ENCODE assay signal across 16 mouse cellular contexts in genomic region chr3:133726831-133727230, GRCm38 (mm10).
"Had no signal": no experiment of that assay in that cellular context is flagged by ENCODE, and none has a peak within 500 bp of the region (broad histone marks: within the 10 kb centered on the region; RNA-seq: fewer than 3 reads in every experiment).

No protein-coding gene starts in this region.

- H3K4me2 ChIP-seq: lung, embryonic 15.5 days; midbrain, embryonic 11.5 days; midbrain, embryonic 13.5 days; midbrain, embryonic 15.5 days; neural tube, embryonic 12.5 days; stomach, embryonic 15.5 days had no signal

- H3K27ac ChIP-seq: lung, embryonic 15.5 days; macrophage; midbrain, embryonic 13.5 days; midbrain, embryonic 15.5 days; neural tube, embryonic 12.5 days; stomach, embryonic 15.5 days; stomach, postnatal 0 days had no signal

- ATAC-seq: lung, postnatal 0 days; midbrain, embryonic 13.5 days; midbrain, embryonic 15.5 days had no signal

- H3K27me3 ChIP-seq: lung, embryonic 15.5 days; megakaryocyte, embryonic 14.5 days; midbrain, embryonic 13.5 days; midbrain, embryonic 15.5 days; neural tube, embryonic 12.5 days; stomach, embryonic 15.5 days had no signal

- H3K4me1 ChIP-seq: lung, embryonic 15.5 days; megakaryocyte, embryonic 14.5 days; midbrain, embryonic 13.5 days; midbrain, embryonic 15.5 days; neural tube, embryonic 12.5 days; stomach, embryonic 15.5 days had no signal

- H3K4me3 ChIP-seq: lung, embryonic 15.5 days; megakaryocyte, embryonic 14.5 days; midbrain, embryonic 13.5 days; midbrain, embryonic 15.5 days; neural tube, embryonic 12.5 days; stomach, embryonic 15.5 days had no signal

- DNase-seq: lung, postnatal 14 days; lung, postnatal 36 days; right cerebral cortex, postnatal 14 days; thymus, adult 2 months; thymus, postnatal 25 days; thymus, postnatal 4 days had no signal

- H3K9ac ChIP-seq: lung, embryonic 15.5 days; midbrain, embryonic 13.5 days; midbrain, embryonic 15.5 days; neural tube, embryonic 12.5 days; stomach, embryonic 15.5 days had no signal

- H3K9me3 ChIP-seq: lung, embryonic 15.5 days; megakaryocyte, embryonic 14.5 days; midbrain, embryonic 13.5 days; midbrain, embryonic 15.5 days; neural tube, embryonic 12.5 days; stomach, embryonic 15.5 days had no signal

- H3K36me3 ChIP-seq: lung, embryonic 15.5 days; midbrain, embryonic 13.5 days; midbrain, embryonic 15.5 days; neural tube, embryonic 12.5 days; stomach, embryonic 15.5 days had no signal
